Comparison of ENCODE assay signal across 20 mouse cellular contexts in genomic region chr4:89038135-89038534, GRCm38 (mm10).
"Had no signal": no experiment of that assay in that cellular context is flagged by ENCODE, and none has a peak within 500 bp of the region (broad histone marks: within the 10 kb centered on the region; RNA-seq: fewer than 3 reads in every experiment).

No protein-coding gene starts in this region.

- H3K4me3 ChIP-seq: limb, embryonic 10.5 days; limb, embryonic 13.5 days; liver, embryonic 12.5 days; liver, embryonic 15.5 days; lung, embryonic 15.5 days; neural tube, embryonic 12.5 days; neural tube, embryonic 15.5 days had no signal

- H3K27ac ChIP-seq: limb, embryonic 10.5 days; limb, embryonic 13.5 days; liver, embryonic 12.5 days; liver, embryonic 15.5 days; lung, embryonic 15.5 days; neural tube, embryonic 12.5 days; neural tube, embryonic 15.5 days had no signal

- DNase-seq: kidney, adult 18-20 months; kidney, adult 9 months; kidney, postnatal 14 days; kidney, postnatal 4 days; liver; lung, adult 18-20 months; lung, postnatal 10 days; lung, postnatal 36 days; midbrain, embryonic 14.5 days; right cerebral cortex, adult 18-20 months; right cerebral cortex, postnatal 14 days; right cerebral cortex, postnatal 4 days; thymus, postnatal 36 days had no signal

- H3K36me3 ChIP-seq: limb, embryonic 10.5 days; limb, embryonic 13.5 days; liver, embryonic 12.5 days; liver, embryonic 15.5 days; lung, embryonic 15.5 days; neural tube, embryonic 12.5 days; neural tube, embryonic 15.5 days had no signal
